Mouse (Mus musculus): ENCODE measurements around the gene Apopt1.

The Apopt1 gene

GRCm38 (mm10) chr12:111769816-111770577, 56.9 kb downstream of the Apopt1 start:
- DNase-seq (ENCODE audit: low spot score in 2 of 2): no peak

DNA sequence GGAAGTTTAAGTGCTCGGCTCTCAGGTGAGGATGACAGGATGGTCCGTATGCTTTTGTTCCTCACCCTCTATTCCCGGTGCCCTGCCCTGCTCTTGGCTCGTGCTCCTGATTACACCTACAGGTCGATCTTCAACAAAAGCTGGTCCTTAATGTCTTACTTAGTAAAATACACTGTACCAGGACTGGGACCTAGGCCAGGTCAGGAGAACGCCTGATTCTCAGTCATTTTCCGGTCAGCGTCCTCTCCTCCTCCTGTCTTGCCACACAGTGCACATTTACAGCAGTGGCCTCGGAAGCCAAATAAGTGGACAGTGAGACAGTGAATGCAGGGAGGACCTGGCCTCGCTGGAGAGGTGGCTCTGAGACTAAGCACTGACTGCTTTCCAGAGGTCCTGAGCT, 57.6 kb downstream of the Apopt1 start:
- no peak for DNase-seq (ENCODE audit: low spot score in 2 of 2)

GRCm38 (mm10) chr12:111774156-111774555, 61.1 kb downstream of the Apopt1 start:
- no peak for DNase-seq (ENCODE audit: low spot score in 2 of 2)

DNA sequence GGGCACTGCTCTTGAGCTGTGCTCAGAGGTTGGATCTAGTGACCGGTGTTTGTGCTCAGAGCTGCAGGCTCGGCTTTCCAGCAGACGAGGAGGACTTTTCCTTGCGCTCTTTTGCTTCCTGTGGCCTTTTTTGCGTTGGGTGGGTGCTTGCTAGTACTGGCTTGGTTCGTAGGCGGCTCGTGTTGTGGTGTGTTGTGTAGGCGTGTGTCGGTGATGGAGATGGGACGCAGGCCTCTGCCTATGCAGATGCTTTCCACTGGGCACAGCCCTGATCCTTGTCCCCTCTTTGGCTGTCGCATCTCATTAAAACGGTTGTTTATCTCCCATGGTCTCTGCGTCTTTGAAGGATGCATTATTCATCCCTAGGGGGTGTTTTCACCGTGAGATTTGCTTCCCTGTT, 61.8 kb downstream of the Apopt1 start:
- no peak for DNase-seq (ENCODE audit: low spot score in 2 of 2)

DNA sequence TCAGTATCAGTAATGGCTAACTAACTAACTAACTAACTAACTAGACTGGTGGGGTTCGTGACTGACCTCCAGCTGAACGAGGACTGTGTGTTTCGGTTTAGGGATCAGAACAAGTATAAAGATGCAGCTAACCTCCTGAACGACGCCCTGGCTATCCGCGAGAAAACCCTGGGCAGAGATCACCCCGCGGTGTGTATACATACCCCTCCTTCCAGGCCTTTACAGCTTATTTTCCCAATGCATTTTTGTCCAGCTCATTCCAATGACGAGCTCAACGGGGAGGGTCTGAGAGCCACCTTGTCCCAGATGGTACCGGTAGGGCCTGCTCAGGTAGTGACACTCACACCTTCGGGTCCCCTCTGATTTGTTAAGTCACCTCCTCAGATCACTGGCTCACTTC, 64.9 kb downstream of the Apopt1 start:
- no peak for DNase-seq (ENCODE audit: low spot score in 2 of 2)

DNA sequence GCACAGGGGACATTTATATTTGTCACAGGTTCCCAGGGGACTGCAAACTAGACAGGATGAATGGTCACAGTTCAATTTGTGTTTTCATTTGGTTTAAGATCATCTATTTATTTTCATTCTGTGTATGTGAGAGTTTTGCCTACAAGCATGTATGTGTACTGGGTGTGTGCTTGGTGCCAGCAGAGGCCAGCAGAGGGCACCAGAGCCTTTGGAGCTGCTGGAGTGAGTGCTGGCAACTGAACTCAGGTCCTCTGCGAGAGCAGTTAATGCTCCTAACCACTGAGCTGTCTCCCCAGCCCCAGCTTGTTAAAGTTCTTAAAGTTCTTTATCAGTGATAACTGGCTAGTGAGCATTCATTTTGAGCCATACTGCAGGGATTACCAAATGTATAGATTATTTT, 66.5 kb downstream of the Apopt1 start:
- no peak for DNase-seq (ENCODE audit: low spot score in 2 of 2)

GRCm38 (mm10) chr12:111785174-111785573, 72.1 kb downstream of the Apopt1 start:
- no peak for DNase-seq (ENCODE audit: low spot score in 2 of 2)

DNA sequence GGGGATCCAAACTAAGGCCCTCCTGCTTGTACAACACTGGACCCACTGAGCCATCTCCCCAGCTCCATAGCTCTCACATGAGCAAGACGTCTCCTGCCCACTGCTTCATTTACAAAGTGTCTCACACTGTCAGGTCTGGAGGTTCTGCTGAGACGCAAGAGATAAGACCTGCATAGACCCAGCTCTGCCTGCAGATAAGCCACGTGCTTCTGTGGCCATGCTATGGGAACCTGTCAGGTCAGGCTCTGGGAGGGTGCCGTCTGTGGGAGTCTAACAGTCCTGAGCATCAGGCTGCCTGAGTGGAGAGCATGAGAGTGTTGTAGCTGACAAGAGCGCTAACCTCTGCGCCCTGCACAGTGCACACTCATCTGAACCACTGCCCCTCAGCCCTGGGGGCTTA, 74.0 kb downstream of the Apopt1 start:
- DNase-seq (ENCODE audit: low spot score in 2 of 2): no peak

DNA sequence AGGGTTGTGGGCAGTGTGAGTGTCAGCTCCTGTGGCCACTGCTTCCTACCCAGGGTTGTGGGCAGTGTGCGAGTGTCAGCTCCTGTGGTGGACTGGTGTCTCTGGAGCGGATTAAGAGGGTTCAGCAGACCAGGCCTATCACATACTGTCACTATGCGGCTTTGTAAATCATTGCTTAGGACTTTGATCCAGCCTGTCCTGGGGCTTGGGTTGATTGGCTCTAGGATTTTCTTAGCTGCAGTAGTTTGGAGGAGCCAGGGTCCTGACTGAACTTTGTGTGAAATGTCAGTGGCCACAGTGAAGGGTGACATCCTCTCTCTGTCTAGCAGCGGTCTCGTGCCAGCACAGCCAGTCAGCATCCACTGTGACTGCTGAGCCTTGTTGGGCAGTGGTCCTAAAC, 77.0 kb downstream of the Apopt1 start:
- DNase-seq (ENCODE audit: low spot score in 2 of 2): no peak

DNA sequence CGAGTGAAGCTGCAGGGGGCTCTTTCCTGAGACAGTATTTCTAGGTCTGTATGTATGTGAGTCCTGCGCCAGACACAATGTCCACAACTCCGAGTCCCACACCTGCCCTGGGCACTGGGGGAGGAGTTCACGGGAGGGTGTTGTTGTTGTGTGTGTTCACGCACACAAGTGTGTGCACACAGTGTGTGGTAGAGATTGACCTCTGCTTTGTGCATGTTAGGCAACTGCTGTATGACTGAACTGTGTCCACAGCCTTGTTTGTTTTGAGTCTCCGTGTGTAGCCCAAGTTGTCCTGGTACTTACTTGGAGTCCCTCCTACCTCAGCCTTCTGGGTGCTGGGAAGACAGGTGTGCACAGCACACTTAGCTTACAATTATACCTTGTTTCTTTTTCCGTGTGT, 77.6 kb downstream of the Apopt1 start:
- DNase-seq (ENCODE audit: low spot score in 2 of 2): no peak

GRCm38 (mm10) chr12:111791474-111792104, 78.5 kb downstream of the Apopt1 start:
- DNase-seq (ENCODE audit: low spot score in 2 of 2): no peak

GRCm38 (mm10) chr12:111794102-111794501, 81.0 kb downstream of the Apopt1 start:
- DNase-seq (ENCODE audit: low spot score in 2 of 2): peak; percentile 51 to 66

GRCm38 (mm10) chr12:111794526-111795179, 81.6 kb downstream of the Apopt1 start:
- DNase-seq (ENCODE audit: low spot score in 2 of 2): no peak

DNA sequence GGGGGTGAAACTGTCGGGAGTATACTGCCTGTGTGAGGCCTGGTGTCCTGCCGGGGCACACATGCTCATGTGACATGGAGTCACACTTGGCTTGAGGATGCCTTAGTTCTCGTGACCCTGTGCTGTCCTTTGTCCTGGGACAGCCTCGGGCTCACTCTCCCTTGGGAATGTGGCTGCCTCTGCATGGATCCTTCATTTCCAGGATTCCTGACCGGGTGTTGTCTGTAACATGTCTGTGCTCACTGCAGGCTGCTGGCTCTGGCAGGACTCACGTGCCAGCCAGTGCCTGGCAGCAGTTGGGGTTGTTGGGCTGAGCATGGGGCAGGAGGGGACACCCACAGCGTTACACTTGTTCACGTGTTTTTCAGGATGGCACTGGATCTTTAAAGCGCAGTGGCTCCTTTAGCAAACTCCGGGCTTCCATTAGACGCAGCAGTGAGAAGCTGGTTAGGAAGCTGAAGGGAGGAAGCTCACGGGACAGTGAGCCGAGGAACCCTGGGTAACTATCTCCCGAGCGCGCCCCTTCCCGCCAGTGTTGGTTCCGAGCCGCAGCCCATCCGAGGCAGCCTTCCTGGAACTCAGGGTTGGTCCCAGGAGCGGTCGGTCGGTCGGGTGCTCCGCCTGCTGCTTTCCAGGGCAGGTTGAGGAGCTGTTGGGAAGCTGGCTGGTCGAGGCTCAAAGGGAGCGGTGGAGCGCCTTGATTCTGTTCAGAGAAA, 82.3 kb downstream of the Apopt1 start:
- DNase-seq (ENCODE audit: low spot score in 2 of 2): peak; percentile 63 to 65

DNA sequence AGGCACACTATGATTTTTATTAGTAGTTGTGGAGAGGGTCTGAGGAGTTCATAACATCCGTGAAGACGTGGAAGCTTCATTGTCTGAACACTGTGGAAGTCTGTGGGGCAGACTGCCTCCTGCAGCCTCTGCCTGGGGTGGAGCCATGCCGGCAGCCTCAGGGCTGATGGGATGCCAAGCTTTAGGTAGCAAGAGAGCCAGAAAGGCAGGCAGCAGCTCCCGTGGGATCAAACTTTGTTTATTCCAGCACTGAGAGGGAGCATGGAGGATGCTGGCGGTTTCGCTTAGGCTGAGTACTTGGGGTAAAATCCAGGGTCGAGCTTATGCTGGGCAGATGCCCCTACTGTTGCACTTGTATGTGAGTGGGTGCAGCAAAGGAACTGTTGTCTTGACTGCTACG, 84.2 kb downstream of the Apopt1 start:
- DNase-seq (ENCODE audit: low spot score in 2 of 2): no peak

GRCm38 (mm10) chr12:111798493-111798892, 85.4 kb downstream of the Apopt1 start:
- DNase-seq (ENCODE audit: low spot score in 2 of 2): no peak

- DNase-seq (ENCODE audit: low spot score in 2 of 2): peak in 1 of 2 experiments; percentile 38
Observed at GRCm38 (mm10) chr12:111800459-111801183, 87.6 kb downstream of the Apopt1 start.

DNA sequence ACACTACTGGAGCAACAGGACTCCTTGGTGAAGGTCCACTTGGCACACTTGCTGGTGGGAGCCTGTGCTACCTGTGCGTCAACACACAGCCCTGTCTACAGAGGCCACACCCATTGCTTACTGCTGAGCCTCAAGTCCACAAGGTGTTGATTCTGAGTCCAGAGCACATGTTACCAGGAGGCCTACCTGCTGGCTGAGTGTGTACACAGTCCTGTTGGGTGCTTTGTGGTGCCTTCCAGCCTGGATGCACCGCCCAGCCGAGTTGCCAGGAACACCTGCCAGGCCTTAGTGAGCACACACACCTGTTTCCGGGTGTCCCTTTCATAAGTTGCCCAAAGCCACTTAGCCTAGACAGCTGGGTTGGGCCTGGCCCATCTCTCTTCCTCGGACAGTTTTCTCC, 90.5 kb downstream of the Apopt1 start:
- no peak for DNase-seq (ENCODE audit: low spot score in 2 of 2)

All from heart, adult 9 months (tissue).